Mouse (Mus musculus) heart, embryonic 16.5 days (tissue): Measurements from ENCODE around the gene S100z. TPM values are rescaled to one million over a fixed set of nuclear protein-coding genes. Genes with fewer than 3 reads are reported as not detected.

ENCODE experiments used
- ATAC-seq: fragments of 200-750 bp; cut with Nextera tagmentation; replicated peaks from 2 replicates; pipeline ENCODE4 v1.8.0; 2017; ENCODE audit warnings: moderate number of reproducible peaks; ENCODE audit not compliant: insufficient read depth, low FRiP score; ENCODE audit errors: extremely low read depth
- H3K27ac ChIP-seq: fragments of 300-500 bp; sonication (generic); 2 replicates; pipeline ENCODE4 v1.5.1; 2014; ENCODE audit warnings: mild to moderate bottlenecking, low read length, control low read depth, moderate library complexity
- H3K27me3 ChIP-seq: fragments of 300-500 bp; sonication (generic); 2 replicates; pipeline ENCODE4 v1.6.1; 2014; ENCODE audit warnings: low read length, mixed read lengths; ENCODE audit not compliant: control insufficient read depth, insufficient read depth
- H3K36me3 ChIP-seq: fragments of 300-500 bp; sonication (generic); 2 replicates; pipeline ENCODE4 v1.6.1; 2014; ENCODE audit not compliant: control insufficient read depth, insufficient read depth
- H3K4me1 ChIP-seq: fragments of 300-500 bp; sonication (generic); 2 replicates; pipeline ENCODE4 v1.6.1; 2014; ENCODE audit warnings: low read length, mixed read lengths; ENCODE audit not compliant: control insufficient read depth, insufficient read depth
- H3K4me2 ChIP-seq: fragments of 300-500 bp; sonication (generic); 2 replicates; pipeline ENCODE4 v1.6.1; 2014; ENCODE audit warnings: low read depth, mild to moderate bottlenecking, control low read depth, low read length
- H3K4me3 ChIP-seq: fragments of 300-500 bp; sonication (generic); 2 replicates; pipeline ENCODE4 v1.5.1; 2014; ENCODE audit warnings: mild to moderate bottlenecking, control low read depth, low read length
- H3K9ac ChIP-seq: fragments of 300-500 bp; sonication (generic); 2 replicates; pipeline ENCODE4 v1.6.1; 2014; ENCODE audit warnings: low read length, control low read depth
- H3K9me3 ChIP-seq: fragments of 300-500 bp; sonication (generic); replicated peaks from 2 replicates; pipeline ENCODE4 v1.6.1; 2016; ENCODE audit warnings: low read length; ENCODE audit not compliant: control insufficient read depth
- WGBS: fragments of 180-500 bp; shearing (Covaris S2); extraction: QIAGEN DNeasy Blood & Tissue Kit; methylation state at CpG from one replicate; pipeline ENCODE4 v1.1.7; 2014; 5-methylcytosine and 5-hydroxymethylcytosine counted together
- polyA plus RNA-seq: library from polyadenylated mRNA; unstranded; fragments of >200 nt; fragmentation: Nextera tagmentation; extraction: Ambion mirVana; gene quantifications from 2 replicates; pipeline ENCODE4 v1.2.1, GENCODE M21; 2015

S100z gene
- polyA plus RNA-seq, 1 experiment from 2014 or later: not detected

DNA sequence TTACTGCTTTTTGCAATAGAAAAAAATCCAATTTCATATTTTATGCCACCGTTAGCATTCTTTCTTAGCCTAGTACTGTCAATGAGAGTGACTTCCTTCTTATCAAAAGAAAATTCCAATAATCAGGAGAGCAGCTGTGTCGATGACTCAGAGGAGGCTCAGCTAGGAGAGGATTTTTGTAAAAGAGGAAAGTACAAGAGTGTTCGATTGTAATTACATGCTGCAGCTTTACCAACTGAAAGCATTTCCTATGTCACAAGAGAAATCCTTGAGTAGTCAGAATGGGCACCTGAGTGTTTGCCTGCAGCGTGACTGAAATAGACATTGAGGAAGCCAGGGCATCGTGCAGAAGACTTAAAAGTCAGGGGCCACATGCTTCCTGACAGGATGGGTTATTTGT, 39.0 kb downstream of the S100z start:
- Histone ChIP-seq H3K4me3 (no peak overlapping the region), H3K4me1 (peaks cover 5% of the 10 kb centered on the region; the same call in 1 of the 2 replicates), H3K9ac (no peak overlapping the region), H3K4me2 (no peak overlapping the region), H3K27me3 (peaks cover 11% of the 10 kb centered on the region), H3K27ac (no peak overlapping the region), H3K9me3 (no peaks in the 10 kb centered on the region), H3K36me3 (no peaks in the 10 kb centered on the region)
- no peak for ATAC-seq
- WGBS: 60% methylated on average over 5 of the region's 5 CpGs

DNA sequence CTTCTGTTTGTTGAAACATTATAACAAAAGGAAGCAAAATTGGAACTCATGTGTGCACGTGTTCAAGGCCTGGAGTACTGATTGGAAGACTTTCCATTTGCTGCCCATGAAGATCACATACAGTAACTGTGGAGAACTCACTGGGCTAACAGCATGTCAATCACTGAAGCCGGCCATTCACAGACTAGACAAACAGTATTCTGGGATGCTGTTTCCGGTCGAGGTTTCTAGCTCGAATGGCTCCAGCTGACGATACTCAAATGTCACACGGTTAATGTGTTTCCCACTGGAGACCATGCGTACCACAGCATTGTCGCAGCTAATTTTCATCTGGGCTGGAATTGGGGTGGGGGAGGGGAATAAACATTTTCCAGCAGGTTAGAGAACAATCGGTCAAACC, 46.8 kb downstream of the S100z start:
- Histone ChIP-seq H3K27me3 (no peaks in the 10 kb centered on the region), H3K9me3 (no peaks in the 10 kb centered on the region), H3K27ac (no peak overlapping the region), H3K4me3 (no peak overlapping the region), H3K36me3 (no peaks in the 10 kb centered on the region), H3K4me1 (no peaks in the 10 kb centered on the region), H3K4me2 (no peak overlapping the region), H3K9ac (no peak overlapping the region)
- ATAC-seq: no peak
- WGBS: 72% methylated on average over 10 of the region's 10 CpGs

DNA sequence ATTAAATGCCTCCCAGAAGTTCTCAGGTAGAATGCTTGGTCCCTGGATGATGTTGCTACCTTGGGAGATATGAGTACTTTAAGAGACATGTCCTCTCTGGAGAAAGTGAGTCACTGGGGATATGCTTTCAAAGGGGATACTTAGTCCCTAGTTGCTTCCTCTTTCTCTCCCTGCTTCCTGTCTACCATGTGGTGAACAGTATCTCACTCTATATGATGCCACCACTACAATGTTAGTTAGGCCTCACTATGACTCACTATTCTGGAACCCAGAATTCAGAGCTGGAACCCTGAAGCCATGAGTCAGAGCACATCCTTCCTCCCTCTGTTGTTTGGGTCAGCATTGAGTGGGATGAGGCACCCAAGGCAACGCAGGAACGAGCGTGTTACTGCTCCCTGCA, 51.0 kb downstream of the S100z start:
- no peaks in the 10 kb centered on the region for H3K36me3 ChIP-seq
- no peaks in the 10 kb centered on the region for H3K27me3 ChIP-seq
- no peaks in the 10 kb centered on the region for H3K4me1 ChIP-seq
- WGBS: 72% methylated on average over 3 of the region's 3 CpGs
- no peak for ATAC-seq
- no peak overlapping the region for H3K27ac ChIP-seq
- no peak overlapping the region for H3K4me2 ChIP-seq
- no peaks in the 10 kb centered on the region for H3K9me3 ChIP-seq
- H3K4me3 ChIP-seq: no peak overlapping the region
- no peak overlapping the region for H3K9ac ChIP-seq

Other genes with a start within 250 kb of the S100z start
- 0.56 and 1.1 TPM in 2 replicates for gene Pde8b, start 228.4 kb downstream of the S100z start, polyA plus RNA-seq
- 50.3 and 53.2 TPM in 2 replicates for gene Zbed3, start 155.1 kb downstream of the S100z start, polyA plus RNA-seq
- 23.1 and 24.0 TPM in 2 replicates for gene Aggf1, start 103.4 kb downstream of the S100z start, polyA plus RNA-seq
- gene Crhbp, start 33.8 kb downstream of the S100z start, polyA plus RNA-seq: 0.25 and 0.66 TPM in 2 replicates
- gene F2rl1, start 46.5 kb upstream of the S100z start, polyA plus RNA-seq: 1.3 and 1.5 TPM in 2 replicates
- gene F2r, start 139.8 kb upstream of the S100z start, polyA plus RNA-seq: 96.3 and 107 TPM in 2 replicates
- 0.37 and 0.72 TPM in 2 replicates for gene F2rl2, start 218.1 kb upstream of the S100z start, polyA plus RNA-seq